Mouse (Mus musculus) brain, embryonic 14.5 days (tissue): ENCODE measurements around the gene Arhgef3.

Experiments
- CTCF ChIP-seq: fragments of 200-500 bp; IDR thresholded peaks from 2 replicates; pipeline ENCODE4 v1.5.1; 2012; ENCODE audit warnings: inconsistent platforms, mild to moderate bottlenecking, moderate library complexity, borderline replicate concordance; ENCODE audit not compliant: insufficient read depth, insufficient read length; ENCODE audit errors: extremely low read depth
- POLR2A ChIP-seq: fragments of 200-500 bp; IDR thresholded peaks from 2 replicates; pipeline ENCODE4 v1.6.1; 2012; ENCODE audit warnings: mild to moderate bottlenecking, inconsistent platforms, borderline replicate concordance; ENCODE audit not compliant: poor library complexity, insufficient read depth, insufficient read length, severe bottlenecking; ENCODE audit errors: extremely low read depth

DNA sequence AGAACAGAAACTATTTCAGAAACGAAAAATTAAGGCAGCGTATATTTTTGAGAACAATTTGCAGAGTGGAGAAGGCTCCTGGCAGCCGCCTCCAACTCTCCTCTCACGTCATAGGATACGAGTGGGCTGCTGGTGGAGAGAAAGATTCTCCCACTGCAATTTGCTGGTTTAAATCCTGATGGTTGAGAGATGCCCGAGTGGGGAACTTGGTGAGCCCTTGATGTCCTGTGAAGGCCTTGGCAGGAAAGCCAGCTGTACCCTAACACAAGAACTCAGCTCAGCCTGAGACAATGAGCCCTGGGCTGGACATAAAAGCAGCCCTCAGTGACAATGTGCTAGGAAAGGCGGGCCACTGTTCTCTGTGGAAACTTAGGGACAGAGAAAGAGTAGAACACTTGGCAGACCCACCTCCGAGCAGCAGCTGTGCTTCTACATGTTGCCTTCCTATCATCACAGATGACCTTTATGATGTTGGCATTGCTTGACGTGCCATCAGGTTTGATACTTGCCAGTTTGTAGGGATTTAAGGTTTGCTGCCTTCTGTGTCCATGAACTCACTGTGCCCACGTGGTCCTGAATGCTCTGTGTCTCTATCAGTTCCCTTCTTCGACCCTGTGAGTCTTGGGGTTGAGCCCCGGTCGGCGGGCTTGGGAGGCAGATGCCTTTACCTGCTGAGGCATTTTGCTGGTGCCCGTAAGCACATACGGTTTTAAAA lies 154.4 kb downstream of the Arhgef3 start:
- TF ChIP-seq POLR2A (no peak), CTCF (no peak)
